Mouse (Mus musculus) frontal cortex, postnatal 14 days (tissue): ENCODE data around the gene Plppr2.

Source experiments
- DNase-seq, 2 experiments: peaks; one replicate each; pipeline ENCODE4 v3.0.0; 2022; ENCODE audit warnings: low spot score in 2 of 2

Plppr2 gene

GRCm38 (mm10) chr9:21932445-21933137, 4.2 kb upstream of the Plppr2 start:
- no peak for DNase-seq

GRCm38 (mm10) chr9:21934021-21934420, 2.8 kb upstream of the Plppr2 start:
- DNase-seq: no peak

GRCm38 (mm10) chr9:21935466-21936131, 1.2 kb upstream of the Plppr2 start:
- DNase-seq: no peak

GRCm38 (mm10) chr9:21937711-21938175, 910 bp downstream of the Plppr2 start:
- peak in 1 of 2 experiments; percentile 51 for DNase-seq

- no peak for DNase-seq
Measured at GRCm38 (mm10) chr9:21938234-21938855, 1.5 kb downstream of the Plppr2 start.

GRCm38 (mm10) chr9:21943046-21943445, 6.2 kb downstream of the Plppr2 start:
- DNase-seq: no peak

GRCm38 (mm10) chr9:21943638-21944037, 6.8 kb downstream of the Plppr2 start:
- no peak for DNase-seq

GRCm38 (mm10) chr9:21944267-21944666, 7.4 kb downstream of the Plppr2 start:
- DNase-seq: no peak

- DNase-seq: no peak
Measured at GRCm38 (mm10) chr9:21947540-21948130, 10.8 kb downstream of the Plppr2 start.

- DNase-seq: no peak
Measured at GRCm38 (mm10) chr9:21948146-21948545, 11.3 kb downstream of the Plppr2 start.

GRCm38 (mm10) chr9:21948790-21949189, 12.0 kb downstream of the Plppr2 start:
- DNase-seq: no peak

- no peak for DNase-seq
Measured at GRCm38 (mm10) chr9:21950322-21950721, 13.5 kb downstream of the Plppr2 start.

- no peak for DNase-seq
Measured at GRCm38 (mm10) chr9:21951977-21952376, 15.1 kb downstream of the Plppr2 start.

GRCm38 (mm10) chr9:21953600-21953999, 16.8 kb downstream of the Plppr2 start:
- DNase-seq: peak; percentile 57 to 73

GRCm38 (mm10) chr9:21954635-21955034, 17.8 kb downstream of the Plppr2 start:
- no peak for DNase-seq

- DNase-seq: peak in 1 of 2 experiments; percentile 67
Measured at GRCm38 (mm10) chr9:21955225-21955569, 18.4 kb downstream of the Plppr2 start.

- peak; percentile 99 to 100 for DNase-seq
Measured at GRCm38 (mm10) chr9:21955570-21956281, 18.9 kb downstream of the Plppr2 start, which contains the start of gene Swsap1. Swsap1 (plus strand) TSS chr9:21955755.

GRCm38 (mm10) chr9:21958372-21958771, 21.5 kb downstream of the Plppr2 start:
- no peak for DNase-seq

GRCm38 (mm10) chr9:21959244-21959643, 22.4 kb downstream of the Plppr2 start:
- DNase-seq: no peak

- DNase-seq: no peak
Measured at GRCm38 (mm10) chr9:21960135-21960534, 23.3 kb downstream of the Plppr2 start.

GRCm38 (mm10) chr9:21960558-21961208, 23.9 kb downstream of the Plppr2 start:
- DNase-seq: no peak
